Mouse (Mus musculus): ENCODE measurements at regions not wholly inside any gene's neighbourhood (a gene's known extent, or its start where the extent isn't known, plus 50 kb on each side); places are given as distances from the start of the nearest gene placed in this dataset.
A peak's percentile ranks its signal among the peaks of the same experiment; 100 is the strongest.

DNA sequence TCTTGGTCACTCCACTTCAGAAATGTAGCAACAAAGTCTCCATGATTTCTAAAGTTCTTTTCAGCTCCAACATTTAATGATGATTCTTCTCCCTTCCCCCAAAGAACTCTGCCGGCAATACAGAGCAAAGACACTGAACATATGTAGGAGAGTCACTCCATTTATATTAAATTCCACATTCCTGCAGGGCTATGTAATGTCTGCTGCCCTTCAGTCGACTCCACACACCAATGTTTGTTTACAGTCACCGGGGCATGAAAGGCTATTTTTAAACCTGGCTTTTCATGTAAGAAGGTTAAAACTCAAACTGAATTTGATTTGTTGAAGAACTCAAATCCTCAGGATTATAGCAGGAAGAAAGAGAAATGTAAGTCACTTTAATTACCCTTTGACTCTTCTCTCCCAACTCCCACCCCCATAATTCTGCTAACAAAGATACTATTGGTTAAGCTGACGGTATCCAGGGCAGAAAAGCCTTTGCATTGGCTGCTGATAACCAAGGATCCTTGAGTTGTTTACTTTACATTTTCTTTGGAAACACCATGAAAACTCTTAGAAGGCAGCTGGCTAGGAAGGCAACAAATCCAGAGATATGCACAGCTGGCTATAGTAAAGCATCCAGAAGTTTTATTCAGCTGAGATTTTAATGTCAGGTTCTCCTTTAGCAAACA is 360.6 kb downstream of the Gsdmc2 start:
- DNase-seq (ENCODE audit: low spot score) (no peak), ATAC-seq (ENCODE audit: insufficient number of reproducible peaks, low FRiP score, low TSS enrichment, low read depth) (peak; percentile 80; the same call in 1 of the 2 replicates)
- WGBS = 49% methylated on average over 4 of the region's 4 CpGs
- H3K4me3 ChIP-seq (ENCODE audit: low read depth, low read length) = no peak overlapping the region
- H3K36me3 ChIP-seq (ENCODE audit: control insufficient read depth, insufficient read depth, low read length) = no peaks in the 10 kb centered on the region
- H3K9me3 ChIP-seq (ENCODE audit: control insufficient read depth, low read length) = no peaks in the 10 kb centered on the region
- no peaks in the 10 kb centered on the region for H3K27me3 ChIP-seq (ENCODE audit: control insufficient read depth, insufficient read depth, low read length)
- H3K27ac ChIP-seq (replicated peaks; ENCODE audit: low read depth, low read length) = no peak overlapping the region
- no peak overlapping the region for H3K9ac ChIP-seq (ENCODE audit: low read length)
- no peaks in the 10 kb centered on the region for H3K4me1 ChIP-seq (ENCODE audit: control insufficient read depth, insufficient read depth, low read length)
- no peak overlapping the region for H3K4me2 ChIP-seq (ENCODE audit: low read depth, severe bottlenecking)

DNA sequence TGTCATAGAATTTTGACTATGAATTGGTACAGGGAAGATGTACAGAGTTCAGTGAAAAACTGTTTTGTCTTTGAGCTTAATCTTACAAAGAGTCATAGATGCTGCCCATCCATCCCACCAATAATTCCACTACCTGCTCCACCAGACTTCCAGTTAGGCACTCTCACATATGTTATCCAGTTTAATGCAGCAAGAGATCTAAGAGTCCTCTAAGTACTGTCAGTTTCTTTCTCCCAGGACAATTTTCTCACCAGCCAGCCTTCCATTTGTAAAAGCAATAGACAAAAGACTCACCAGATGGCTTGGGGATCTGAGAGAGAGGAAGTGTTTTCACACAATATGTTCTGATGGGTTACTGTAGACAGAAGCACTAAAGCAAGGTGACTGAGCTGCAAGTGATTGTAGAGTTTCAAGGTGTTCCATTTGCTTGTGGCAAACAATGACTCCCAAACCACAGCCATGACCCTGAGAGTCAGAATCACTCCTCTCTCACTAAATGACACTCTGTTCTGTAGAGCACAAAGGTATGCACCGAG is 365.6 kb downstream of the Gsdmc2 start:
- DNase-seq (ENCODE audit: low spot score) = no peak
- no peaks in the 10 kb centered on the region for H3K9me3 ChIP-seq (ENCODE audit: control insufficient read depth, low read length)
- WGBS = 62% methylated on average over 1 of the region's 1 CpGs
- ATAC-seq (ENCODE audit: insufficient number of reproducible peaks, low FRiP score, low TSS enrichment, low read depth) = no peak
- no peaks in the 10 kb centered on the region for H3K36me3 ChIP-seq (ENCODE audit: control insufficient read depth, insufficient read depth, low read length)
- no peaks in the 10 kb centered on the region for H3K4me1 ChIP-seq (ENCODE audit: control insufficient read depth, insufficient read depth, low read length)
- no peaks in the 10 kb centered on the region for H3K27me3 ChIP-seq (ENCODE audit: control insufficient read depth, insufficient read depth, low read length)
- no peak overlapping the region for H3K9ac ChIP-seq (ENCODE audit: low read length)
- no peak overlapping the region for H3K4me2 ChIP-seq (ENCODE audit: low read depth, severe bottlenecking)
- no peak overlapping the region for H3K27ac ChIP-seq (replicated peaks; ENCODE audit: low read depth, low read length)
- no peak overlapping the region for H3K4me3 ChIP-seq (ENCODE audit: low read depth, low read length)

DNA sequence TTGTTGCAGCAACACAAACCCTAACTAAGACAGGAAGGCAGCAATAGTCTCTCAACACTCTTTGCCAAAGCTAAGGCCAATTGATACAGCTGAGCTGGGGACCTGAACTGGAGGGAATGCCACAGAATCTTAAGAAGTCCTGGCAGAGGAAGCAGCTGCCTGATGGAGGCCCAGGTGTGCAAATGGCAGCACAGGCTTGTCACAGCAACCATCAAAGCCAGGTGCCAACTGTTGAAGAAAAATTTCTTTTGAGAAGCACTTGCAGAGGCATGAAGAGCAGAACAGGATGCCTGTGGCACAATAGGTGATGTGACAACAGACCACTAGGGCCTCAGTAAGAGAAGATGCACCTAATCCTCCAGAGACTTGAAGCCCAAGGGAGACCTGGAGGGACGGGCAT is 378.1 kb downstream of the Gsdmc2 start:
- Histone ChIP-seq H3K27me3 (ENCODE audit: control insufficient read depth, insufficient read depth, low read length) (no peaks in the 10 kb centered on the region), H3K9ac (ENCODE audit: low read length) (no peak overlapping the region), H3K36me3 (ENCODE audit: control insufficient read depth, insufficient read depth, low read length) (no peaks in the 10 kb centered on the region), H3K27ac (replicated peaks; ENCODE audit: low read depth, low read length) (no peak overlapping the region), H3K4me3 (ENCODE audit: low read depth, low read length) (no peak overlapping the region), H3K9me3 (ENCODE audit: control insufficient read depth, low read length) (no peaks in the 10 kb centered on the region), H3K4me2 (ENCODE audit: low read depth, severe bottlenecking) (no peak overlapping the region), H3K4me1 (ENCODE audit: control insufficient read depth, insufficient read depth, low read length) (no peaks in the 10 kb centered on the region)
- no peak for DNase-seq (ENCODE audit: low spot score)
- 79% methylated on average over 1 of the region's 1 CpGs for WGBS
- no peak for ATAC-seq (ENCODE audit: insufficient number of reproducible peaks, low FRiP score, low TSS enrichment, low read depth)

DNA sequence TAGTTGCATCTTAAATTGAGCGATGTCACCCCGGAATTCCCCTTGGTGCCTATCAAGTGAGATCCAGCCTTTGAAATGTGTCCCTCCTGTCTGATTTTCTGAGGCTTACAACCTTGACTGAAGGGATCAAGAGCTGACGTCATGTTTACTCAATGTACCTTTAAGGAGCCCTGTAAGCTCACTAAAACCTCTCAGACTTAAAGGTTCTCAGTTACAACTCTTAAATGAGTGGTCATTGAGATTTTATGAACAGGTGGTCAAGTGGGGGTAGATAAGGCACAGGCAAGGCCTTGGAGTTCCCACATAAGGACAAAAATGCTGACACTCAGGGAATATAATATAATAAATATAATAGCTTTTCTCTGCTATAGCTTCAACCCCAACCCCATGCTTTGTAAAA is 392.4 kb downstream of the Gsdmc2 start:
- 76% methylated on average over 3 of the region's 3 CpGs for WGBS
- DNase-seq (ENCODE audit: low spot score) = no peak

DNA sequence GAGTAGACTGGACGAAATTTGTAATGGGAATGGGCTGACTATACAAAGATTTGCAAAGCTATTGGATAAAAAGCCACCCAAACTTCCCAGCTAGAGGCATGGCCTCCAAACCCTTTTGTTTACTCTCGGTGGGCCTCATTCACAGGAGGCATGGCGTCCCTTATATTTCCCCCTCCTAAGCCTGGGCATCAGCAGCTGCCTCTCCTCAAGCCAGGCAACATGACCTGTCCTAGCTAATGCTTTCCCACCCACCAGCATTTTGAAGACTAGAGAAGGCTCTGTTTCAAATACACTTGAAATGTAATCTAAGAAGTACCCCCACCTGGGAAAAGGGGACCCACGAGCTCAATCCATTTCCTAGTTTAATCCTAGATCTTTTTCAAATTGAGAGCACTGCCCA is 398.7 kb downstream of the Gsdmc2 start:
- no peak overlapping the region for H3K9ac ChIP-seq (ENCODE audit: low read length)
- DNase-seq (ENCODE audit: low spot score) (no peak), ATAC-seq (ENCODE audit: insufficient number of reproducible peaks, low FRiP score, low TSS enrichment, low read depth) (no peak)
- H3K36me3 ChIP-seq (ENCODE audit: control insufficient read depth, insufficient read depth, low read length) = no peaks in the 10 kb centered on the region
- H3K9me3 ChIP-seq (ENCODE audit: control insufficient read depth, low read length) = no peaks in the 10 kb centered on the region
- no peak overlapping the region for H3K27ac ChIP-seq (replicated peaks; ENCODE audit: low read depth, low read length)
- no peaks in the 10 kb centered on the region for H3K27me3 ChIP-seq (ENCODE audit: control insufficient read depth, insufficient read depth, low read length)
- WGBS = 75% methylated on average over 4 of the region's 4 CpGs
- no peak overlapping the region for H3K4me2 ChIP-seq (ENCODE audit: low read depth, severe bottlenecking)
- 0 out of 2 replicates have a peak, but pooled peaks cover 2% of the 10 kb centered on the region for H3K4me1 ChIP-seq (ENCODE audit: control insufficient read depth, insufficient read depth, low read length)
- no peak overlapping the region for H3K4me3 ChIP-seq (ENCODE audit: low read depth, low read length)

More for the DNA sequence above, 392.4 kb downstream of the Gsdmc2 start:
- H3K4me3 ChIP-seq (ENCODE audit: low read depth, low read length) = no peak overlapping the region
- no peak for ATAC-seq (ENCODE audit: insufficient number of reproducible peaks, low FRiP score, low TSS enrichment, low read depth)
- H3K4me2 ChIP-seq (ENCODE audit: low read depth, severe bottlenecking) = no peak overlapping the region
- no peaks in the 10 kb centered on the region for H3K27me3 ChIP-seq (ENCODE audit: control insufficient read depth, insufficient read depth, low read length)
- H3K9ac ChIP-seq (ENCODE audit: low read length) = no peak overlapping the region
- no peaks in the 10 kb centered on the region for H3K4me1 ChIP-seq (ENCODE audit: control insufficient read depth, insufficient read depth, low read length)
- no peak overlapping the region for H3K27ac ChIP-seq (replicated peaks; ENCODE audit: low read depth, low read length)
- no peaks in the 10 kb centered on the region for H3K36me3 ChIP-seq (ENCODE audit: control insufficient read depth, insufficient read depth, low read length)
- no peaks in the 10 kb centered on the region for H3K9me3 ChIP-seq (ENCODE audit: control insufficient read depth, low read length)

DNA sequence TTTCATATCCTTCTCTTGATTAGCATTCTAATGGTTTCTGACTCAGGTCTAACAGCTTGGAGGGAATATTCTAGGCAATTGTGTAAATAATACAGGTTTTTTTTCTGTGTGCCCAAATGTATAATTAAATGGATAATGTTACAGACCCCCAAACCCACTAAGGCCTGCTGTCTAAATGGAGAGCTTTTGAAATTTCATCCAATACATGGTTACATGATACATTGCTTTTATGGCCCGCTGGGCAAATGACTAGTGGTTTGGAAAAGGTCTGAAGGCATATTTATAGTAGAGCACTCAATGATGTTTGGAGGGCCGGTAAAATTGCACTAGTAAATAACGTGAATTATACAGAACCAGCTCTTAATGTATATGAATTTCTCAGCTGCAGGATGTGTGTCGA is 400.0 kb downstream of the Gsdmc2 start:
- no peak overlapping the region for H3K9ac ChIP-seq (ENCODE audit: low read length)
- H3K4me1 ChIP-seq (ENCODE audit: control insufficient read depth, insufficient read depth, low read length) = 0 out of 2 replicates have a peak, but pooled peaks cover 2% of the 10 kb centered on the region
- no peak overlapping the region for H3K4me2 ChIP-seq (ENCODE audit: low read depth, severe bottlenecking)
- H3K9me3 ChIP-seq (ENCODE audit: control insufficient read depth, low read length) = no peaks in the 10 kb centered on the region
- no peak overlapping the region for H3K4me3 ChIP-seq (ENCODE audit: low read depth, low read length)
- H3K36me3 ChIP-seq (ENCODE audit: control insufficient read depth, insufficient read depth, low read length) = no peaks in the 10 kb centered on the region
- no peaks in the 10 kb centered on the region for H3K27me3 ChIP-seq (ENCODE audit: control insufficient read depth, insufficient read depth, low read length)
- no peak overlapping the region for H3K27ac ChIP-seq (replicated peaks; ENCODE audit: low read depth, low read length)
- no peak for DNase-seq (ENCODE audit: low spot score)
- 0 out of 2 replicates have a peak, but pooled peaks have one; percentile 35 for ATAC-seq (ENCODE audit: insufficient number of reproducible peaks, low FRiP score, low TSS enrichment, low read depth)
- 66% methylated on average over 4 of the region's 4 CpGs for WGBS

DNA sequence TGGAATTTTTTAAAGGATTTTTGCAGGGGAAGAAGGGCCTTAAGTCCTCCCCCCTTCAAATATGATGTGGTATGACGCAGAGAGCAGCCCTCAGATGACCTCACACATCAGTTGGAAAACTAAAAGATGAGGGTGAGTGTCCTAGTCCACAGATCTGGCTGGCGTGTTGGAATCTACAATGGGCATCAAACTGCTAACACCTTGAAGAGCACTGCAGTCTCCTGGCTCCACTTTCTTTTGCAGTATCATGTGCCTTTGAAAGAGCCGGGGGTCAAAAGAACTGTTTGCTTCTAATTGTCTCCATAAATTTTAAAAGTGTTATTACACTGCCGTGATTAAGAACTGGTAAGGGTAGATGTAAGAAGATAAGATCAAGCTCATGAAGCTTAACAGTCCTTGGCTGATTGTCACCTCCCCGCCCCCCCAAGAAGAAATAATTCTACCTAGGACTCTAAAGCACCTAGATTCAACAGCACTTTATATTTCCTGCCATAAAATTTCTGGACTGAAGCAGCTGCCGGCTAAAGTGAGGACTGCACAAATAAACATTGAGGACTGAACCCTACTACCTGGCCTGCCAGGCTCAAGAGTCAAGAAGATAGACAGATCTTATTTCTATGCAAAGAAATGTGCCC is 402.7 kb downstream of the Gsdmc2 start:
- Histone ChIP-seq H3K36me3 (ENCODE audit: control insufficient read depth, insufficient read depth, low read length) (no peaks in the 10 kb centered on the region), H3K27me3 (ENCODE audit: control insufficient read depth, insufficient read depth, low read length) (no peaks in the 10 kb centered on the region), H3K9ac (ENCODE audit: low read length) (no peak overlapping the region), H3K4me1 (ENCODE audit: control insufficient read depth, insufficient read depth, low read length) (0 out of 2 replicates have a peak, but pooled peaks cover 2% of the 10 kb centered on the region), H3K4me3 (ENCODE audit: low read depth, low read length) (no peak overlapping the region), H3K4me2 (ENCODE audit: low read depth, severe bottlenecking) (no peak overlapping the region), H3K27ac (replicated peaks; ENCODE audit: low read depth, low read length) (no peak overlapping the region), H3K9me3 (ENCODE audit: control insufficient read depth, low read length) (no peaks in the 10 kb centered on the region)
- ATAC-seq (ENCODE audit: insufficient number of reproducible peaks, low FRiP score, low TSS enrichment, low read depth) (no peak), DNase-seq (ENCODE audit: low spot score) (no peak)
- WGBS = 34% methylated on average over 6 of the region's 6 CpGs

DNA sequence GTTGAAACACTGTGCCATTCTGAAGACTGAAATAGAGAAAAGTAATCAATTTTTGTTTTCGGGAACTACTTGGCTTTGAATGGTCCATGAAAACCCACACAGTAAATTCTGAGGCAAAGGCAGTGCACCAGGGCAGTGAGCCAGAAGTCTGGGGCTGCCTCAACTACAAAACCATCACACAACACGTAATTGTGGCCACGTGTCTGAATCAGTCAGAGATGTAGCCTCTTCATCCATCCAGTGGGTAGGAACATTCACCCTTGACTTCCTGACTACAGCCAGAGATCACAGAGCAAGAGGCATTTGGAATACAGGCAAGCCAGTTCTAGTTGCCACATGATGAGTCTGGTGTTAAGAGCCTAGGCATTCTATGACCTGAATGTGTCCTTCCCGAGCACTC is 432.3 kb downstream of the Gsdmc2 start:
- Histone ChIP-seq H3K27ac (replicated peaks; ENCODE audit: low read depth, low read length) (no peak overlapping the region), H3K9me3 (ENCODE audit: control insufficient read depth, low read length) (no peaks in the 10 kb centered on the region), H3K4me1 (ENCODE audit: control insufficient read depth, insufficient read depth, low read length) (no peaks in the 10 kb centered on the region), H3K9ac (ENCODE audit: low read length) (no peak overlapping the region), H3K4me2 (ENCODE audit: low read depth, severe bottlenecking) (no peak overlapping the region), H3K27me3 (ENCODE audit: control insufficient read depth, insufficient read depth, low read length) (no peaks in the 10 kb centered on the region), H3K4me3 (ENCODE audit: low read depth, low read length) (no peak overlapping the region), H3K36me3 (ENCODE audit: control insufficient read depth, insufficient read depth, low read length) (no peaks in the 10 kb centered on the region)
- DNase-seq (ENCODE audit: low spot score) = no peak
- no peak for ATAC-seq (ENCODE audit: insufficient number of reproducible peaks, low FRiP score, low TSS enrichment, low read depth)
- 89% methylated on average over 4 of the region's 4 CpGs for WGBS
